Mouse (Mus musculus) right cerebral cortex, postnatal 10 days (tissue): ENCODE results near the gene Fam214b.
A peak's percentile ranks its signal among the peaks of the same experiment; 100 is the strongest.

Experiments used
- DNase-seq, 2 experiments: peaks; one replicate each; pipeline ENCODE4 v3.0.0; 2021; ENCODE audit warnings: low spot score in 2 of 2

Gene Fam214b

GRCm38 (mm10) chr4:43045659-43046302, at the start of gene Fam214b:
Fam214b (minus strand) TSS chr4:43046220.
- DNase-seq = peak; percentile 97

GRCm38 (mm10) chr4:43091183-43091582, 45.2 kb upstream of the Fam214b start:
- no peak for DNase-seq

- DNase-seq = no peak
Observed at GRCm38 (mm10) chr4:43089950-43090349, 43.9 kb upstream of the Fam214b start.

GRCm38 (mm10) chr4:43082458-43082857, 36.4 kb upstream of the Fam214b start:
- DNase-seq = no peak

- no peak for DNase-seq
Observed at GRCm38 (mm10) chr4:43078071-43078718, 32.2 kb upstream of the Fam214b start.

- no peak for DNase-seq
Observed at GRCm38 (mm10) chr4:43074923-43075322, 28.9 kb upstream of the Fam214b start.

GRCm38 (mm10) chr4:43065471-43065870, 19.5 kb upstream of the Fam214b start:
- DNase-seq = no peak

- DNase-seq = no peak
Observed at GRCm38 (mm10) chr4:43060286-43060685, 14.3 kb upstream of the Fam214b start.

GRCm38 (mm10) chr4:43059697-43060096, 13.7 kb upstream of the Fam214b start:
- no peak for DNase-seq

- peak; percentile 96 for DNase-seq
Observed at GRCm38 (mm10) chr4:43058753-43059654, 13.0 kb upstream of the Fam214b start, which contains the start of gene Unc13b. Unc13b (plus strand) TSS chr4:43058953.

GRCm38 (mm10) chr4:43058392-43058752, 12.4 kb upstream of the Fam214b start:
- DNase-seq = no peak

GRCm38 (mm10) chr4:43057654-43058053, 11.6 kb upstream of the Fam214b start:
- no peak for DNase-seq

GRCm38 (mm10) chr4:43052627-43053026, 6.6 kb upstream of the Fam214b start:
- DNase-seq = peak in 1 of 2 experiments; percentile 42

GRCm38 (mm10) chr4:43047231-43047630, 1.2 kb upstream of the Fam214b start:
- DNase-seq = peak; percentile 88 to 89

- DNase-seq = no peak
Observed at GRCm38 (mm10) chr4:43046607-43047006, 587 bp upstream of the Fam214b start.

- peak; percentile 49 to 64 for DNase-seq
Observed at GRCm38 (mm10) chr4:43045285-43045658, 748 bp downstream of the Fam214b start.

- DNase-seq = peak in 1 of 2 experiments; percentile 53
Observed at GRCm38 (mm10) chr4:43044673-43045072, 1.3 kb downstream of the Fam214b start.

- peak; percentile 83 to 87 for DNase-seq
Observed at GRCm38 (mm10) chr4:43043644-43044357, 2.2 kb downstream of the Fam214b start.

- DNase-seq = no peak
Observed at GRCm38 (mm10) chr4:43040881-43041547, 5.0 kb downstream of the Fam214b start.

- DNase-seq = peak; percentile 98 to 99
Observed at GRCm38 (mm10) chr4:43040114-43040572, 5.9 kb downstream of the Fam214b start.

GRCm38 (mm10) chr4:43039609-43040008, 6.4 kb downstream of the Fam214b start:
- DNase-seq = no peak
